ENCODE assay signal across 21 mouse cellular contexts in the genomic region with DNA sequence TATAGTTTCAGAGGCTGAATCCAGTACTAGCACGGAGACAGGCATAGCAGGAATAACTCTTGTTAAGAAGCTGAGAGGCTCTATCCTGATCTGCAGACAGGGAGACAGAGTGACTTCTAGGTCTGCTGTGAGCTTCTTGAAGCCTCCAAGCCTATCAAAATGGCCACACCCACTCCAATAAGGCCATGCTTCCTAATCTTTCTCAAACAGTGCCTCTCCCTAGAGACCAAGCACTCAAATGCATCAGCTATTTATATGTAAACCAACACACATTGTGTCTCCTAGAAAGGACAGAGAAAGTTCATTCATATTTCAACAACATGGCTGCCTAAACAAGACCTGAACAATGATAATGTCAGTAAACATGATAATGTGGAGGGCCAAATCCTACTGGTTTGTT.
"Had no signal": no experiment of that assay in that cellular context is flagged by ENCODE, and none has a peak within 500 bp of the region (broad histone marks: within the 10 kb centered on the region; RNA-seq: fewer than 3 reads in every experiment).

No protein-coding gene starts in this region.

- DNase-seq: kidney, adult 18-20 months; kidney, adult 9 months; kidney, postnatal 14 days; kidney, postnatal 4 days; layer of hippocampus, adult 9-11 months; lung, adult 18-20 months; lung, postnatal 10 days; lung, postnatal 36 days; midbrain, embryonic 14.5 days; retina, postnatal 1 day; right cerebral cortex, postnatal 25 days; spleen, adult 18-20 months; thymus, postnatal 36 days had no signal

- H3K4me1 ChIP-seq: lung, embryonic 15.5 days; megakaryocyte, embryonic 14.5 days; neural tube, embryonic 13.5 days; stomach, embryonic 15.5 days had no signal

- H3K4me2 ChIP-seq: lung, embryonic 15.5 days; neural tube, embryonic 13.5 days; stomach, embryonic 15.5 days had no signal

- H3K27me3 ChIP-seq: lung, embryonic 15.5 days; megakaryocyte, embryonic 14.5 days; neural tube, embryonic 13.5 days; stomach, embryonic 15.5 days had no signal

- ATAC-seq: intestine, embryonic 16.5 days had no signal

- H3K9me3 ChIP-seq: lung, embryonic 15.5 days; neural tube, embryonic 13.5 days; stomach, embryonic 15.5 days had no signal

- H3K9ac ChIP-seq: liver, embryonic 14.5 days; lung, embryonic 15.5 days; neural tube, embryonic 13.5 days; stomach, embryonic 15.5 days had no signal

- H3K4me3 ChIP-seq: layer of hippocampus, adult 2 months; lung, embryonic 15.5 days; megakaryocyte, embryonic 14.5 days; myocyte; neural tube, embryonic 13.5 days; stomach, embryonic 15.5 days had no signal

- H3K36me3 ChIP-seq: lung, embryonic 15.5 days; neural tube, embryonic 13.5 days; stomach, embryonic 15.5 days had no signal

- H3K27ac ChIP-seq: layer of hippocampus, adult 2 months; liver, embryonic 14.5 days; lung, embryonic 15.5 days; neural tube, embryonic 13.5 days; stomach, embryonic 15.5 days had no signal
